Mouse (Mus musculus) ES-E14 (cell line): ENCODE data around the gene Cela3a.

ENCODE experiments used
- HCFC1 ChIP-seq: IDR thresholded peaks from 2 replicates; pipeline ENCODE4 v1.6.1; 2012; ENCODE audit warnings: low read length, inconsistent platforms, borderline replicate concordance; ENCODE audit not compliant: insufficient read depth
- MAFK ChIP-seq: IDR thresholded peaks from 2 replicates; pipeline ENCODE4 v1.6.1; 2014; ENCODE audit warnings: mild to moderate bottlenecking, low read depth, low read length, inconsistent platforms; ENCODE audit not compliant: insufficient read depth
- ZNF384 ChIP-seq: IDR thresholded peaks from 2 replicates; pipeline ENCODE4 v1.6.1; 2012; ENCODE audit warnings: low read depth, low read length, inconsistent platforms

DNA sequence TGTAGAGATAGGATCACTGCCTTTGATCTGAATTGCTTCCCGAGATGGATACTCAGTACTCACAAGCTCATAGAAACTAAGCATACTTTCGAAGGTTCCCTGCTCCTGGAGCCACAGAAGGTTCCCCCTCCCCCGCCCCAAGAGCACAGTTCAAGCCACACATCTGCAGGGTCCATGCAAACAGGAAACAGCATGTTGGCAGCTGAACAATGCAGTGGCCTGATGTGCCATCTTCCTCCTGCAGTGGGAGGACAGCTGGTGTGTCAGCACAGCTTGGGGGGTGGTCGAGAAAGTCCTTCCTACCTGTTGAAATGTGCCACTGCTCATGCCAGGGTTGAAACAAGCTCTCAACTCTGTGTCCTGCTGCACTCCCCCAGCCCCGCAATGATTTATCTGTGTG, 49.3 kb upstream of the Cela3a start:
- TF ChIP-seq ZNF384 (no peak), HCFC1 (no peak), MAFK (no peak)
